Mouse (Mus musculus) liver, embryonic 16.5 days (tissue): ENCODE results near the gene Vipr2. TPM values are rescaled to one million over a fixed set of nuclear protein-coding genes. Genes with fewer than 3 reads are reported as not detected.

ENCODE experiments used
- ATAC-seq: fragments of 200-750 bp; cut with Nextera tagmentation; 2 replicates; pipeline ENCODE4 v1.8.0; 2017; ENCODE audit warnings: low read depth, mild to moderate bottlenecking, moderate number of reproducible peaks, moderate library complexity
- H3K27ac ChIP-seq: fragments of 300-500 bp; sonication (generic); 2 replicates; pipeline ENCODE4 v1.5.1; 2014; ENCODE audit warnings: mild to moderate bottlenecking, low read length
- H3K27me3 ChIP-seq: fragments of 300-500 bp; sonication (generic); 2 replicates; pipeline ENCODE4 v1.6.1; 2014; ENCODE audit warnings: low read depth, low read length, mixed read lengths; ENCODE audit not compliant: control insufficient read depth, insufficient read depth
- H3K36me3 ChIP-seq: fragments of 300-500 bp; sonication (generic); 2 replicates; pipeline ENCODE4 v1.6.1; 2014; ENCODE audit warnings: mild to moderate bottlenecking; ENCODE audit not compliant: control insufficient read depth, insufficient read depth
- H3K4me1 ChIP-seq: fragments of 300-500 bp; sonication (generic); 2 replicates; pipeline ENCODE4 v1.6.1; 2014; ENCODE audit warnings: low read depth, low read length, mixed read lengths; ENCODE audit not compliant: control insufficient read depth
- H3K4me2 ChIP-seq: fragments of 300-500 bp; sonication (generic); 2 replicates; pipeline ENCODE4 v1.6.1; 2014; ENCODE audit warnings: low read depth, low read length, mixed read lengths
- H3K4me3 ChIP-seq: fragments of 300-500 bp; sonication (generic); 2 replicates; pipeline ENCODE4 v1.5.1; 2014; ENCODE audit warnings: low read depth, mild to moderate bottlenecking, low read length
- H3K9ac ChIP-seq: fragments of 300-500 bp; sonication (generic); 2 replicates; pipeline ENCODE4 v1.6.1; 2014; ENCODE audit warnings: low read depth, low read length
- H3K9me3 ChIP-seq: fragments of 300-500 bp; sonication (generic); replicated peaks from 2 replicates; pipeline ENCODE4 v1.6.1; 2016; ENCODE audit warnings: low read length; ENCODE audit not compliant: control insufficient read depth
- WGBS: fragments of 180-500 bp; shearing (Covaris S2); extraction: QIAGEN DNeasy Blood & Tissue Kit; methylation state at CpG from one replicate; pipeline ENCODE4 v1.1.7; 2014; ENCODE audit not compliant: insufficient replicate concordance; 5-methylcytosine and 5-hydroxymethylcytosine counted together
- polyA plus RNA-seq: library from polyadenylated mRNA; unstranded; fragments of >200 nt; fragmentation: Nextera tagmentation; extraction: Ambion mirVana; gene quantifications from 2 replicates; pipeline ENCODE4 v1.2.1, GENCODE M21; 2015

Vipr2 gene
- polyA plus RNA-seq, 1 experiment from 2014 or later = 0.07 TPM

GRCm38 (mm10) chr12:116054342-116054741, 23.2 kb upstream of the Vipr2 start:
- 74% methylated on average over 8 of the region's 8 CpGs for WGBS
- no peak overlapping the region for H3K27ac ChIP-seq
- no peaks in the 10 kb centered on the region for H3K4me1 ChIP-seq
- H3K9me3 ChIP-seq = no peaks in the 10 kb centered on the region; the same call in 1 of the 2 replicates
- H3K4me3 ChIP-seq = no peak overlapping the region
- peaks cover 21% of the 10 kb centered on the region for H3K36me3 ChIP-seq
- no peak overlapping the region for H3K9ac ChIP-seq
- no peak for ATAC-seq
- H3K4me2 ChIP-seq = no peak overlapping the region
- H3K27me3 ChIP-seq = no peaks in the 10 kb centered on the region

- Histone ChIP-seq H3K4me1 (no peaks in the 10 kb centered on the region), H3K9me3 (no peaks in the 10 kb centered on the region; the same call in 1 of the 2 replicates), H3K27ac (no peak overlapping the region), H3K4me3 (no peak overlapping the region), H3K9ac (no peak overlapping the region), H3K36me3 (peaks cover 34% of the 10 kb centered on the region), H3K4me2 (no peak overlapping the region), H3K27me3 (no peaks in the 10 kb centered on the region)
- WGBS = 71% methylated on average over 3 of the region's 3 CpGs
- no peak for ATAC-seq
Observed at GRCm38 (mm10) chr12:116056112-116056511, 21.4 kb upstream of the Vipr2 start.

GRCm38 (mm10) chr12:116061561-116062193, 15.8 kb upstream of the Vipr2 start:
- no peak overlapping the region for H3K27ac ChIP-seq
- ATAC-seq = no peak
- no peaks in the 10 kb centered on the region for H3K4me1 ChIP-seq
- H3K27me3 ChIP-seq = no peaks in the 10 kb centered on the region
- no peaks in the 10 kb centered on the region; the same call in 1 of the 2 replicates for H3K9me3 ChIP-seq
- peaks cover 28% of the 10 kb centered on the region for H3K36me3 ChIP-seq
- H3K4me2 ChIP-seq = no peak overlapping the region
- no peak overlapping the region for H3K4me3 ChIP-seq
- WGBS = 71% methylated on average over 5 of the region's 5 CpGs
- H3K9ac ChIP-seq = no peak overlapping the region

- Histone ChIP-seq H3K27ac (no peak overlapping the region), H3K4me3 (no peak overlapping the region), H3K9ac (no peak overlapping the region), H3K9me3 (no peaks in the 10 kb centered on the region; the same call in 1 of the 2 replicates), H3K4me1 (no peaks in the 10 kb centered on the region), H3K36me3 (peaks cover 24% of the 10 kb centered on the region), H3K4me2 (no peak overlapping the region), H3K27me3 (no peaks in the 10 kb centered on the region)
- no peak for ATAC-seq
- WGBS = 69% methylated on average over 2 of the region's 2 CpGs
Observed at GRCm38 (mm10) chr12:116062194-116062583, 15.3 kb upstream of the Vipr2 start.

GRCm38 (mm10) chr12:116063020-116063419, 14.5 kb upstream of the Vipr2 start:
- no peak for ATAC-seq
- no peak overlapping the region for H3K4me2 ChIP-seq
- H3K9ac ChIP-seq = no peak overlapping the region
- no peaks in the 10 kb centered on the region for H3K27me3 ChIP-seq
- H3K9me3 ChIP-seq = no peaks in the 10 kb centered on the region; the same call in 1 of the 2 replicates
- no peaks in the 10 kb centered on the region for H3K4me1 ChIP-seq
- H3K27ac ChIP-seq = no peak overlapping the region
- 69% methylated on average over 4 of the region's 4 CpGs for WGBS
- peaks cover 22% of the 10 kb centered on the region for H3K36me3 ChIP-seq
- no peak overlapping the region for H3K4me3 ChIP-seq

- no peak overlapping the region for H3K4me3 ChIP-seq
- H3K36me3 ChIP-seq = no peaks in the 10 kb centered on the region
- no peak overlapping the region for H3K9ac ChIP-seq
- H3K27ac ChIP-seq = no peak overlapping the region
- WGBS = 12% methylated on average over 3 of the region's 3 CpGs
- H3K4me2 ChIP-seq = no peak overlapping the region
- no peaks in the 10 kb centered on the region for H3K9me3 ChIP-seq
- no peaks in the 10 kb centered on the region for H3K27me3 ChIP-seq
- 0 out of 2 replicates have a peak, but pooled peaks have one; percentile 19 for ATAC-seq
- H3K4me1 ChIP-seq = no peaks in the 10 kb centered on the region
Observed at GRCm38 (mm10) chr12:116071023-116071422, 6.5 kb upstream of the Vipr2 start.

GRCm38 (mm10) chr12:116077855-116078366, 385 bp downstream of the Vipr2 start:
- Histone ChIP-seq H3K36me3 (no peaks in the 10 kb centered on the region), H3K4me3 (peak overlapping the region; percentile 49), H3K4me2 (peak overlapping the region; percentile 65), H3K27ac (no peak overlapping the region), H3K9ac (no peak overlapping the region), H3K4me1 (no peaks in the 10 kb centered on the region; the same call in 1 of the 2 replicates), H3K9me3 (no peaks in the 10 kb centered on the region), H3K27me3 (peaks cover 15% of the 10 kb centered on the region)
- ATAC-seq = no peak
- WGBS = 1% methylated on average over 24 of the region's 24 CpGs

GRCm38 (mm10) chr12:116083125-116083524, 5.6 kb downstream of the Vipr2 start:
- Histone ChIP-seq H3K4me2 (no peak overlapping the region), H3K27ac (no peak overlapping the region), H3K4me1 (no peaks in the 10 kb centered on the region), H3K27me3 (peaks cover 9% of the 10 kb centered on the region), H3K9me3 (no peaks in the 10 kb centered on the region), H3K4me3 (no peak overlapping the region), H3K9ac (no peak overlapping the region), H3K36me3 (no peaks in the 10 kb centered on the region)
- WGBS = 56% methylated on average over 6 of the region's 6 CpGs
- no peak for ATAC-seq

- ATAC-seq = no peak
- Histone ChIP-seq H3K9me3 (no peaks in the 10 kb centered on the region), H3K27me3 (no peaks in the 10 kb centered on the region), H3K4me3 (no peak overlapping the region), H3K36me3 (no peaks in the 10 kb centered on the region), H3K27ac (no peak overlapping the region), H3K9ac (no peak overlapping the region), H3K4me2 (no peak overlapping the region), H3K4me1 (no peaks in the 10 kb centered on the region)
- WGBS = 40% methylated on average over 2 of the region's 2 CpGs
Observed at GRCm38 (mm10) chr12:116084294-116084693, 6.8 kb downstream of the Vipr2 start.
